Mouse (Mus musculus) heart, postnatal 0 days (tissue): ENCODE measurements around the gene 4933402D24Rik. TPM values are rescaled to one million over a fixed set of nuclear protein-coding genes. Genes with fewer than 3 reads are reported as not detected.

Experiments used
- ATAC-seq: fragments of 200-750 bp; cut with Nextera tagmentation; 2 replicates; pipeline ENCODE4 v1.8.0; 2017; ENCODE audit warnings: low read depth, moderate number of reproducible peaks, moderate library complexity; ENCODE audit not compliant: insufficient read depth
- DNase-seq: peaks from one replicate; pipeline ENCODE4 v3.0.0-alpha.2; 2016; ENCODE audit warnings: low spot score
- H3K27ac ChIP-seq: fragments of 300-500 bp; sonication (generic); 2 replicates; pipeline ENCODE4 v1.5.1; 2014; ENCODE audit warnings: low read depth, mild to moderate bottlenecking
- H3K27me3 ChIP-seq: fragments of 300-500 bp; sonication (generic); 2 replicates; pipeline ENCODE4 v1.6.1; 2014; ENCODE audit warnings: low read length, mixed read lengths; ENCODE audit not compliant: control insufficient read depth, insufficient read depth
- H3K36me3 ChIP-seq: fragments of 300-500 bp; sonication (generic); replicated peaks from 2 replicates; pipeline ENCODE4 v1.6.1; 2014; ENCODE audit warnings: low read length, mixed read lengths; ENCODE audit not compliant: control insufficient read depth, insufficient read depth
- H3K4me1 ChIP-seq: fragments of 300-500 bp; sonication (generic); 2 replicates; pipeline ENCODE4 v1.6.1; 2014; ENCODE audit warnings: antibody characterized with exemption; ENCODE audit not compliant: control insufficient read depth, insufficient read depth
- H3K4me2 ChIP-seq: fragments of 300-500 bp; sonication (generic); 2 replicates; pipeline ENCODE4 v1.6.1; 2014; ENCODE audit warnings: low read depth, mild to moderate bottlenecking, low read length, moderate library complexity
- H3K4me3 ChIP-seq: fragments of 300-500 bp; sonication (generic); 2 replicates; pipeline ENCODE4 v1.5.1; 2014; ENCODE audit warnings: low read depth, low read length
- H3K9ac ChIP-seq: fragments of 300-500 bp; sonication (generic); replicated peaks from 2 replicates; pipeline ENCODE4 v1.6.1; 2014; ENCODE audit warnings: low read depth, low read length, mixed read lengths
- H3K9me3 ChIP-seq: fragments of 300-500 bp; sonication (generic); replicated peaks from 2 replicates; pipeline ENCODE4 v1.6.1; 2016; ENCODE audit warnings: low read length; ENCODE audit not compliant: control insufficient read depth
- CTCF ChIP-seq: IDR thresholded peaks from 2 replicates; pipeline ENCODE4 v1.5.1; 2016; ENCODE audit warnings: antibody characterized with exemption, control low read depth, low read depth
- EP300 ChIP-seq: IDR thresholded peaks from 2 replicates; pipeline ENCODE4 v1.6.1; 2016; ENCODE audit warnings: antibody characterized with exemption, low read depth
- WGBS: fragments of 180-500 bp; shearing (Covaris S2); extraction: QIAGEN DNeasy Blood & Tissue Kit; methylation state at CpG from one replicate; pipeline ENCODE4 v1.1.7; 2014; 5-methylcytosine and 5-hydroxymethylcytosine counted together
- polyA plus RNA-seq: library from polyadenylated mRNA; unstranded; fragments of >200 nt; fragmentation: Nextera tagmentation; extraction: Ambion mirVana; gene quantifications from 2 replicates; pipeline ENCODE4 v1.2.1, GENCODE M21; 2015
- total RNA-seq: library from RNA; depleted of rRNA; stranded (reverse); fragments of >200 nt; gene quantifications from 2 replicates; pipeline ENCODE4 v1.2.3, GENCODE M21; 2014; ENCODE audit warnings: low replicate concordance; rRNA removed

4933402D24Rik gene
- total RNA-seq = not detected in 2 replicates
- polyA plus RNA-seq = 0.08 TPM in 1 of 2 replicates, not detected in the other

DNA sequence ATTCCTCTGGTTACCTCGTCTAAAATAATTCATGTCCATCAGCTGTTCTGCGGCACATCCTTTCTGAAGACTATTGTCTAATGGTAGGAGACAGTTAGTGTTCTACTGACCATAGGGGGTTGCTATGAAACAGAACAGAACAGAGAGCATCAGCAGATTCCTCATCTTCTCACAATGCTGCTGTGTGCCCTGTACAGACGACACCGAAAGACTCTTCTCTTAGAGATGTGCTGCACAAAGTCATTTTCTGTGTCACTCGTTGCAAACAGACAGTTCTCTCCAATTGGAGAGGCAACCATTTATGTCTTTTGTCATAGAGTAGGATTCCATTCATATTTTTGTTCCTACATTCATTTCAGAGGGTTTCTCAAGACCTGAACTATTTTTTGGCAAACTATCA, at the start of gene 4933402D24Rik:
4933402D24Rik (minus strand) TSS at position 101 of the 400 bp plus-strand sequence.
- Histone ChIP-seq H3K36me3 (no peaks in the 10 kb centered on the region), H3K4me2 (no peak within 1 kb of the TSS), H3K9ac (no peak within 1 kb of the TSS), H3K4me3 (no peak within 1 kb of the TSS), H3K27me3 (no peaks in the 10 kb centered on the region), H3K9me3 (no peaks in the 10 kb centered on the region), H3K27ac (no peak within 1 kb of the TSS), H3K4me1 (no peaks in the 10 kb centered on the region)
- 79% methylated on average over 5 of the region's 5 CpGs for WGBS
- DNase-seq = no peak
- TF ChIP-seq EP300 = no peak
- no peak for TF ChIP-seq CTCF
- no peak for ATAC-seq

DNA sequence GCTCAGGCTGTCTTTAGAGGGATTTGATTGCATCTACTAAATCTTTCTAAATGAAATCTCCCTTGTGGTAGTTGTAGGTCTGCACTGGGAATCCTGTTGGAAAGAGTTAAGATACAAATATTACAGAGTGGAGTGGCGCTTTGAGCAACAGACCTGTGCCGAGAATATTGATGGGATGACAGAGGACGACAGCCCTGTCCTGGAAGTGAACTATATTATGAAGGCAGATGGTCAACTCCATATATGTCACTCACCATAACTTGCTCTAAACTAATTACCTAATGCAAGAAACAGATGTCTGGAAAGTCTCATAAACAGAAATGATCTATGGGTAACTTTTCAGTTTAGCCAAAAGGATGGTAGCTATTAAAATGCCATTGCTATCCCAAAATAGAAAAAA, 39.5 kb upstream of the 4933402D24Rik start:
- no peak overlapping the region for H3K4me3 ChIP-seq
- no peak for DNase-seq

DNA sequence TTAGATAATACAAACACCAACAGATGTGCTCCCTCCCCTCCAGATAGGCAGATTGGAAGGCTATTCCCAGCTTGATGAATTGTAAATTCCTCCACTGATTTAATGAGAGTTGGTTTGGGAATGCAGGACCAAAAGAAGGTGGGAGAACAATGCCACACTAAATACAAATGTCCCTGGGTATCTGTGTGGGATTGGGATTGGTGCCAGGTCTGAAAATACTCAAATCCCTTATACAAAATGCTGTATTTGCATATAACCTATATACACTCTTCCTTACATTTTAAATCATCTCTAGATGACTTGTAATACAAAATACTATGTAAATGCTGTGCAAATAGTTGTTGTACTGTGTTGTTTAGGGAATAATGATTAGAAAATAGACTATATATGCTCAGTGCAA, 36.0 kb upstream of the 4933402D24Rik start:
- Histone ChIP-seq H3K4me2 (no peak overlapping the region), H3K9me3 (no peaks in the 10 kb centered on the region), H3K36me3 (no peaks in the 10 kb centered on the region), H3K9ac (no peak overlapping the region), H3K27me3 (no peaks in the 10 kb centered on the region), H3K4me1 (no peaks in the 10 kb centered on the region), H3K27ac (no peak overlapping the region), H3K4me3 (no peak overlapping the region)
- DNase-seq = no peak
- no peak for TF ChIP-seq CTCF
- no peak for TF ChIP-seq EP300
- ATAC-seq = no peak

More for the DNA sequence above, 39.5 kb upstream of the 4933402D24Rik start:
- WGBS = 80% methylated on average over 3 of the region's 3 CpGs
- TF ChIP-seq EP300 (no peak), CTCF (no peak)
- ATAC-seq = no peak
- H3K27ac ChIP-seq = no peak overlapping the region
- H3K27me3 ChIP-seq = no peaks in the 10 kb centered on the region
- no peak overlapping the region for H3K9ac ChIP-seq
- no peak overlapping the region for H3K4me2 ChIP-seq
- H3K4me1 ChIP-seq = no peaks in the 10 kb centered on the region
- no peaks in the 10 kb centered on the region for H3K9me3 ChIP-seq
- no peaks in the 10 kb centered on the region for H3K36me3 ChIP-seq

DNA sequence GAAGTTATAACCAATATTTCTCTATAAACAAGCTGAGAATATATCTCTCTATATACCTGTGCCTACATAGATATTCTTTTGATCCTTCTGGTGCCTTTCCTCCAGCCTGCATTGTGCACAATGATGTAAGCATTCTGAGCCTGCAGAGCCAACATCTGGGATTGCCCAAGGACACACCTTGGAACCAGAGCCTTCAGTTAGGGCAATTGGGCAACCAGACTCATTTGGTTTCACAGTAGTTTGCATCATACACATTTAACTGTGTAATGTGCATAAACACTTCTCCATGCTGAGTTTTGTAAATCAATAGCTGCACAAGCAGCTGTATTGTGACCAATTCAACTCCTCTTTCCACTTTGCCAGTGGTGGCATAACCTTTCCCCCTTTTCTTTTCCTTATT, 25.3 kb upstream of the 4933402D24Rik start:
- Histone ChIP-seq H3K27me3 (no peaks in the 10 kb centered on the region), H3K9ac (no peak overlapping the region), H3K4me1 (no peaks in the 10 kb centered on the region), H3K4me2 (no peak overlapping the region), H3K27ac (no peak overlapping the region), H3K4me3 (no peak overlapping the region), H3K36me3 (no peaks in the 10 kb centered on the region), H3K9me3 (no peaks in the 10 kb centered on the region)
- DNase-seq (no peak), ATAC-seq (no peak)
- TF ChIP-seq EP300 = no peak
- TF ChIP-seq CTCF = no peak

DNA sequence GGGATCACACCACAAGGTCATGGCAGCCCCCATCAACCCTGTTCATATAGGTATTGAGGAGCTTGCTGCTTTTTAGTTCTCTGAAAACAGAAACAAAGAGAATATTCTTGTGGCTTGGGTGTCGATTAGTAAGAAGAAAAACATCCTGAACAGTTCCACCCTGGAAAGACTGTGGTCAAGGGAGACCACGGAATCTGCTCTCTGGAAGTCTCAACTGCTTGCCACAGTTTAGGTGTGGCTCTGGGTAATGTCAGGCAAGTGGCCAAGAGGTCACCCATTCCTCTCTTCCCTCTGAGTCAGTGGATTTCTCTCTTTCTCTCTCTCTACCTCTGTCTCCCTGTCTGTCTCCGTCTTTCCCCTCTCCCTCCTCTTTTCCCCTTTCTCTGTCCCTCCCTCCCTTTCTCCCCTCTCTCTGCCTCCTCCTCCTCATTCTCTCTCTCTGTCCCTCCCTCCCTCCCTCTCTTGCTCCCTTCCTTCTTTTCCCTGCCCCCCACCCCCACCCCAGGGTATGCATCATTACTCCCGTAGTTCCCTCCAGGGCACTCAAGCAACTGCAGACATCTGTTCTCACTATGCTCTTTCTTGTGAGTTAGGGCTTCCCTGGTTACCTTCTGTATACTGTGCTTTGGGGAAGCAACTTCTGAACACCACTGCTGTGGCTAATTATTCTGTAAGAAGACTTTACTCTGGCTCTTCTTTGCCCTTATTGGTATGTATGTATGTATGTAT, 8.0 kb upstream of the 4933402D24Rik start:
- Histone ChIP-seq H3K4me3 (no peak overlapping the region), H3K27ac (no peak overlapping the region), H3K9me3 (no peaks in the 10 kb centered on the region), H3K4me2 (no peak overlapping the region), H3K27me3 (no peaks in the 10 kb centered on the region), H3K4me1 (no peaks in the 10 kb centered on the region), H3K36me3 (no peaks in the 10 kb centered on the region), H3K9ac (no peak overlapping the region)
- 33% methylated on average over 4 of the region's 4 CpGs for WGBS
- no peak for DNase-seq
- no peak for ATAC-seq
- no peak for TF ChIP-seq CTCF
- no peak for TF ChIP-seq EP300

DNA sequence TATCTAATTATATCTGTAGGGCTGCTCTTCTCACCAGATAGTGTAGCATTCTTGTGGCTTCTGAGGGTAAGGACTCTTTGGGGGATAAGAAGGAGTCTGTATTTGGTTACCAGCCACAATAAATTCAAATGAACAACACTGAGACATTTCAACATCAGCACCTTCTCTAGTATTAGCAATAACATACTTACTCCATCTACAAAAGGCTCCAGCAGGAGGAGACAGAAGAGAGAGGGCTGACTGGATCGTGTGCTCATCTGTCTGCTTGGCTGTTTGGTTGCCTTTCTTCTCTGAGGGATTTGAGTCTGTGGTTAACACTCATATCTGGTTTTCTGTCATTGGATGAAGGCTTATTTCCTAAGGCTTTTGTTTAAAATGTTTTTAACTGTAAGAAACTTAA, 7.3 kb upstream of the 4933402D24Rik start:
- Histone ChIP-seq H3K4me3 (no peak overlapping the region), H3K4me1 (no peaks in the 10 kb centered on the region), H3K36me3 (no peaks in the 10 kb centered on the region), H3K9ac (no peak overlapping the region), H3K27ac (no peak overlapping the region), H3K27me3 (no peaks in the 10 kb centered on the region), H3K9me3 (no peaks in the 10 kb centered on the region), H3K4me2 (no peak overlapping the region)
- WGBS = 27% methylated on average over 1 of the region's 1 CpGs
- no peak for ATAC-seq
- DNase-seq = no peak
- TF ChIP-seq EP300 = no peak
- peak; percentile 3; the same call in 1 of the 2 replicates for TF ChIP-seq CTCF
